Mouse (Mus musculus) hindbrain, embryonic 16.5 days (tissue): ENCODE measurements around the gene Rab3a. TPM values are rescaled to one million over a fixed set of nuclear protein-coding genes. Genes with fewer than 3 reads are reported as not detected.

ENCODE experiments used
- ATAC-seq: fragments of 200-750 bp; cut with Nextera tagmentation; 2 replicates; pipeline ENCODE4 v1.8.0; 2017; ENCODE audit warnings: moderate TSS enrichment, moderate library complexity
- H3K27ac ChIP-seq: fragments of 300-500 bp; sonication (generic); 2 replicates; pipeline ENCODE4 v1.5.1; 2014; ENCODE audit warnings: low read depth, mild to moderate bottlenecking, control low read depth, low read length, moderate library complexity
- H3K27me3 ChIP-seq: fragments of 300-500 bp; sonication (generic); replicated peaks from 2 replicates; pipeline ENCODE4 v1.6.1; 2014; ENCODE audit warnings: low read length; ENCODE audit not compliant: control insufficient read depth, insufficient read depth
- H3K36me3 ChIP-seq: fragments of 300-500 bp; sonication (generic); 2 replicates; pipeline ENCODE4 v1.6.1; 2014; ENCODE audit warnings: mild to moderate bottlenecking, low read length, moderate library complexity, mixed read lengths; ENCODE audit not compliant: control insufficient read depth, insufficient read depth
- H3K4me1 ChIP-seq: fragments of 300-500 bp; sonication (generic); 2 replicates; pipeline ENCODE4 v1.6.1; 2014; ENCODE audit warnings: low read depth, low read length; ENCODE audit not compliant: control insufficient read depth, insufficient read depth
- H3K4me2 ChIP-seq: fragments of 300-500 bp; sonication (generic); 2 replicates; pipeline ENCODE4 v1.6.1; 2014; ENCODE audit warnings: mild to moderate bottlenecking, low read length, control low read depth, moderate library complexity
- H3K4me3 ChIP-seq: fragments of 300-500 bp; sonication (generic); 2 replicates; pipeline ENCODE4 v1.5.1; 2014; ENCODE audit warnings: mild to moderate bottlenecking, low read length, control low read depth, moderate library complexity
- H3K9ac ChIP-seq: fragments of 300-500 bp; sonication (generic); 2 replicates; pipeline ENCODE4 v1.6.1; 2014; ENCODE audit warnings: low read depth, mild to moderate bottlenecking, control low read depth, low read length, moderate library complexity
- H3K9me3 ChIP-seq: fragments of 300-500 bp; sonication (generic); 2 replicates; pipeline ENCODE4 v1.6.1; 2014; ENCODE audit warnings: mild to moderate bottlenecking, low read length, moderate library complexity; ENCODE audit not compliant: control insufficient read depth
- WGBS: fragments of 180-500 bp; shearing (Covaris S2); extraction: QIAGEN DNeasy Blood & Tissue Kit; methylation state at CpG from one replicate; pipeline ENCODE4 v1.1.7; 2014; 5-methylcytosine and 5-hydroxymethylcytosine counted together
- polyA plus RNA-seq: library from polyadenylated mRNA; unstranded; fragments of >200 nt; fragmentation: Nextera tagmentation; extraction: Ambion mirVana; gene quantifications from 2 replicates; pipeline ENCODE4 v1.2.1, GENCODE M21; 2015

Gene Rab3a
- polyA plus RNA-seq, 1 experiment from 2014 or later: 635 TPM

DNA sequence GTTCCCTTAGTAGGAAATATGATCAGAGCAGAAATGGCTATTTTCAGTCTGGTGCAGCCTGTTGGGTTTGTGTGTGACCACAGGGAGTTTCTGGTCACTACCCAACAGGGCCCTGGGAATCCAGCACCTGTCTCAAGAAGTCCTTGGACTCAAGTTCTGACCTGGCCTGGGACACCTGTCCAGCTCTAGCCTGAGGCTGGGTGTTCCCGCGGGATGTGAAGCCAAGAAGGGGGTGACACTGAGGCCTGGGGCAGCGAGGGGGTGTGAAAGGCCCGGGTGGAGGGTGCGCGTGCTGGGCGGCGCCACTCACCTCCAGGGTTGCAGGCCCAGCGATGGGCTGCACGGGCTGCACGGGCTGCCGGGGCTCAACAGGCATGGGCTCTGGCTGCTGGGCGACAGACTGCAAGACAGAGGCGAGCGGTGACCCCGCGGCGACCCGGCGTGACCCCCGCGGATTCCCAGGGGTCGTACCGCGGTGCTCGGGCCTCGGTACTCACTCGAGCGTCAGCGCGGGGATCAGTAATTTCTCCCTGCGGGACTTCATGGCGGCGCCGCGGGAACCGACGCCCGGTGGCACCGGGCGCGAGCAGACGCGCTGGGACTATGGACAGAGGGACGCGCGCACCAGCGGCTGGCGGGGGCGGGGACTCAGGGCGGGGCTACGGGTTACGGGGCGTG, 42.1 kb downstream of the Rab3a start:
- no peaks in the 10 kb centered on the region for H3K36me3 ChIP-seq
- peak overlapping the region; percentile 63 for H3K4me3 ChIP-seq
- H3K9ac ChIP-seq: peak overlapping the region; percentile 84
- 0 out of 2 replicates have a peak, but pooled peaks have one; percentile 1 for ATAC-seq
- peaks cover 24% of the 10 kb centered on the region for H3K4me1 ChIP-seq
- 2% methylated on average over 47 of the region's 54 CpGs for WGBS
- H3K27ac ChIP-seq: peak overlapping the region; percentile 70
- peaks cover 10% of the 10 kb centered on the region for H3K27me3 ChIP-seq
- H3K9me3 ChIP-seq: no peaks in the 10 kb centered on the region
- peak overlapping the region; percentile 77 for H3K4me2 ChIP-seq

DNA sequence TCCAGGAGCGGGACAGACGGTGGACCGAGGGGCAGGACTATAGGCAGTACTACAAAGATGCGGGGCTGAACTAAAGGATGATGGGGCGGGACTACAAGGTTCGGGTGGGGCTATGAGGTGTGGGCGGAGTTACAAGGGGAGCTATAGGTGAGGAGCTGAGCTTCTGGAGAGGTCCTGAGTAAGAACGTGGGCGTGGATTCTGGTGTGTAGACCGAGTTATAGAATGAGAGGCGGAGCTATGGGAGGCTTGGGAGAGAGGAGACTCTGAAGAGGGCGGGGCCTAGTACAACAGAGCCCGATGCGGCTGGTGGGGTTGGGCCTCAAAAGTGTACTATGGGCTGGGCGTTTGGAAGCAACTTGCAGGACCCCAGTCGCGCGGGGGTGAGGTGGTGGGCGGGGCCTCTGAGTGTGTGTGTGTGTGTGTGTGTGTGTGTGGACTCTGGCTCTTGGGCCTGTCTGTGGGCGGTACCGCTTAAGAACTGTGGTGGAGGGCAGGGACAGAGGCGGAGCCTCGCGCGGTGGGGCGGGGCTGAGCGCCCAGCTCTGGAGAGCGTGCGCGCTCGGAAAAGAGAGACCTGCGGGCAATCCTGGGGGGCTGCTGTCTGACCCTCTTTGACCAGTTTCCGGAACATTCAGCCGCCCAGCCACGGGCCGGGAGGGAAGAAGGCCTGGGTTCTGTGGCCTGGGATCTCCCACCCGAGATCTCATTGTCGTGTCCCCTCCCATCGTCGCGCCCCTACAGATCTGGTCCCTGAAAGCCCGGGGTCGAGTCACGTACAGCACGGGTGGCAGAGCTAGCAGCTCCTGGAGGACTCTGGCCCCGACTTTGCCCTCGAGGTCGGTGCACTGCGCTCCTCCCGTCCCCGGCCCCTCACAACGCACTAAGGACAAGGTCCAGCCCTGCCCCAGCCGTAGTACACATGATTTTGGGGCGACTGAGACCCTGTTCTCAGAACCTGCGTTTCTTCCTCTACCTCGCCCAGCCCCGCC, 42.9 kb downstream of the Rab3a start:
- H3K9ac ChIP-seq: peak overlapping the region; percentile 84
- H3K4me3 ChIP-seq: peak overlapping the region; percentile 63
- peak overlapping the region; percentile 70 for H3K27ac ChIP-seq
- peak; percentile 88 for ATAC-seq
- peak overlapping the region; percentile 77 for H3K4me2 ChIP-seq
- H3K4me1 ChIP-seq: peaks cover 23% of the 10 kb centered on the region
- H3K27me3 ChIP-seq: peaks cover 13% of the 10 kb centered on the region
- H3K9me3 ChIP-seq: no peaks in the 10 kb centered on the region
- no peaks in the 10 kb centered on the region for H3K36me3 ChIP-seq
- under 1% methylated on average over 56 of the region's 57 CpGs for WGBS

DNA sequence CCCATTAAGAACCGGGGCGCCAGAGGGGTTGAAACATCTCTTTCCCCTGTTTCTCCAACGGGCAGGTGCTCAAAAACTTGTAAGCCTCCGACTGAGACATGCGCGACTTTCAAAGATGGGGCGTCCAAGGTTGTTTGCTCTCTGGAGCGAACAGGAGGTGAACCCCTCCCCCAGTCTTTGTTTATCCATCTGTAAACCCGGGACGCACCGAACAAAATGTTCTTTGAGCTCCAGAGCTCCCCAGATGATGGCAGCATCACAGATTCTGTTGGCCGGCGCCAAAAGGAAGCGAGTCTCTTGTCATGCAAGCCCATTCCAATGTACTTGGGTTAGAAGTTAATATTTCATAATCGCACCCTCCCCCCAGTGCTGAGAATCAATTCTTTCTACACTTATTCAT, 43.8 kb downstream of the Rab3a start:
- no peak overlapping the region for H3K27ac ChIP-seq
- no peak for ATAC-seq
- H3K9ac ChIP-seq: peak overlapping the region; percentile 84; the same call in 1 of the 2 replicates
- peak overlapping the region; percentile 63 for H3K4me3 ChIP-seq
- 10% methylated on average over 15 of the region's 15 CpGs for WGBS
- no peaks in the 10 kb centered on the region for H3K9me3 ChIP-seq
- H3K27me3 ChIP-seq: peaks cover 18% of the 10 kb centered on the region
- H3K4me2 ChIP-seq: peak overlapping the region; percentile 77
- H3K4me1 ChIP-seq: peaks cover 15% of the 10 kb centered on the region
- no peaks in the 10 kb centered on the region for H3K36me3 ChIP-seq

DNA sequence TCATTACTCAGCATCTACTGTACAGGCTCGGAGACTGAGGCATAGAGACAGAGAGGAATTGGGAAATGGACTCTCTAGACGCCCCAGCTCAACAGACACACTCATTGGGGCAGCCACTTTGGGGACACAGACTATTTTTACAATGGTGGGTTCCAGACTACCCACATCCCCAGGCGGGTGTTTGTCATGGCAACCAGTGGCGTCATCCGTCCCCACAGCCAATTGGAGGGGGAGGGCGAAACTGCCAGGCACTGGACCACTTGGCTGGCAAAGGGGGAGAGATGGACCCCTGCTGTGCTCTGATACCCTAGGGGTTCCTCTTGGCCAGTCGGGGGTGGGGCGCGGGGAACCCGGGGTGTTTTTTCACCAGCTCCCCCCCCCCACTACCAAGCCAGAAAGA, 46.2 kb downstream of the Rab3a start:
- H3K4me2 ChIP-seq: no peak overlapping the region
- ATAC-seq: no peak
- H3K4me1 ChIP-seq: peaks cover 26% of the 10 kb centered on the region
- no peak overlapping the region for H3K27ac ChIP-seq
- 43% methylated on average over 10 of the region's 10 CpGs for WGBS
- no peak overlapping the region; the same call in 1 of the 2 replicates for H3K9ac ChIP-seq
- H3K9me3 ChIP-seq: no peaks in the 10 kb centered on the region; the same call in 1 of the 2 replicates
- H3K36me3 ChIP-seq: no peaks in the 10 kb centered on the region
- H3K4me3 ChIP-seq: no peak overlapping the region
- peaks cover 32% of the 10 kb centered on the region for H3K27me3 ChIP-seq

DNA sequence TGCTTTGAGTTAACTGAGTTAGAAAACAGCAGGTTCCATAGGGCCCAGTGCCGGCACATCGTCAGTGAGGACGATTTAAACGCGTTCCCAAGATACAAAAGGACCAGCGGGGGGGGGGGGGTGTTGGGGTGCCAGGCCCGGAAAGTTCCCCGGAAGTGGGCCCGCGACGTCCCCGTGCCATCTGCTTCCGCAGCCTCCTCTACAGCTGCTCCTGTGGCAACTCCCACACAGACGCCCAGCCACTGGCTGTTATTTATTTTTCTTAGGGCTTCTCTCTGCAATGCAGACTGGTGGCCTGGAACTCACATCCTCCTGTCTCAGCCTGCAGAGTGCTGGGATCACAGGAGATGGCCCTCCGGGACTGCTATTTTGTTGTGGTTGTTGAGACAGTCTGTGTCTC, 46.7 kb downstream of the Rab3a start:
- H3K36me3 ChIP-seq: no peaks in the 10 kb centered on the region
- H3K4me2 ChIP-seq: no peak overlapping the region
- no peak overlapping the region for H3K4me3 ChIP-seq
- WGBS: 29% methylated on average over 13 of the region's 15 CpGs
- H3K27me3 ChIP-seq: peaks cover 34% of the 10 kb centered on the region
- H3K9me3 ChIP-seq: no peaks in the 10 kb centered on the region; the same call in 1 of the 2 replicates
- H3K4me1 ChIP-seq: peaks cover 25% of the 10 kb centered on the region
- H3K9ac ChIP-seq: no peak overlapping the region
- ATAC-seq: no peak
- no peak overlapping the region for H3K27ac ChIP-seq

DNA sequence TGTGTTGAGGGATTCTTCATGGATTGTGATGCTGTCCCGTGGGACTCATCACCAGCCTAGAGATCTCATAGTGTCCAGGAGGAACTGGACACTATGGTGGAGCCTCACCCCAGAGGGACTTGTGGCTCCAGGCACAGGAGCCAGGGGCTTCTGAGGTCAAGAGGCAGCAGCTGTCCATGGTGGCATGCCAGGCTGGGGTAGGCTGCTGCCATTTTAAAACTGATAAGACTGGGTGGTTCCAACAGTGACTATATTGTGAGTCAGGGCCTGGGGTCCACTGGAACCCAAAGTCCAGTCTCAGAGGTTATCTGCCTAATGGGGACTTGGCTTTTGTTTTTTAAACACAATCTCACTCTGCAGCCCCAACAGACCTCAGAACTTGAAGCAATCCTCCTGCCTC, 47.4 kb downstream of the Rab3a start:
- Histone ChIP-seq H3K36me3 (no peaks in the 10 kb centered on the region), H3K4me1 (peaks cover 20% of the 10 kb centered on the region), H3K9me3 (no peaks in the 10 kb centered on the region; the same call in 1 of the 2 replicates), H3K27me3 (peaks cover 34% of the 10 kb centered on the region), H3K9ac (no peak overlapping the region), H3K4me3 (no peak overlapping the region), H3K4me2 (no peak overlapping the region), H3K27ac (no peak overlapping the region)
- ATAC-seq: no peak
- WGBS: 85% methylated on average over 1 of the region's 1 CpGs

DNA sequence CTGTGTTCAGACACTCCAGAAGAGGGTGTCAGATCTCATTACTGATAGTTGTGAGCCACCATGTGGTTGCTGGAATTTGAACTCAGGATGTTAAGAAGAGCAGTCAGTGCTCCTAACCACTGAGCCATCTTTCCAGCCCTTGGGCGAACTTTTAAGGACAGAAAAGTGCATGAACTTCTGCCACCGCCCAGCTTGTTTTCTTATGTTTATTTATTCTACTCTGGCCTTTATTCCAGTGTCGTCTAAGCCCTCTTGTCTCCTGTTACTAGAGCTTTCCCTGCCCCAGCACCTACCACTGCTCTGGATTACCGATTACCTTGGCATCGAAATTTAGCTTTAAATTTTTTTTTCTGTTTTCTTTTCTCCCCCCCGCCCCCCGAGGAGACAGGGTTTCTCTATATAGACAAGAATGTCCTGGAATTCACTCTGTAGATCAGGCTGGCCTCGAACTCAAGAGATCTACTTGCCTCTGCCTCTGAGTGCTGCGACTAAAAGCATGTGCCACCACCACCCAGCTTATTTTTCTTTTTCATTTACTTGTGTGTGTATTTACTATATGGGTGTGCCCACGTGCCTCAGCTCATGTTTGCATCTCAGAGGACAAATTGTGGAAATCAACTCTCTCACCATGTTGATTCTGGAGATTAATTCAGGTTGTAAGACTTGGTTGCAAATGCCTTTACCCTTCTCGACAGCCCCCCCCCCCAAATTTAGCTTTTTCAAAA, 48.5 kb downstream of the Rab3a start:
- Histone ChIP-seq H3K27ac (no peak overlapping the region), H3K9ac (no peak overlapping the region), H3K4me1 (peaks cover 18% of the 10 kb centered on the region), H3K36me3 (no peaks in the 10 kb centered on the region), H3K27me3 (peaks cover 34% of the 10 kb centered on the region), H3K4me3 (no peak overlapping the region), H3K4me2 (no peak overlapping the region), H3K9me3 (no peaks in the 10 kb centered on the region; the same call in 1 of the 2 replicates)
- no peak for ATAC-seq
- 74% methylated on average over 11 of the region's 11 CpGs for WGBS

DNA sequence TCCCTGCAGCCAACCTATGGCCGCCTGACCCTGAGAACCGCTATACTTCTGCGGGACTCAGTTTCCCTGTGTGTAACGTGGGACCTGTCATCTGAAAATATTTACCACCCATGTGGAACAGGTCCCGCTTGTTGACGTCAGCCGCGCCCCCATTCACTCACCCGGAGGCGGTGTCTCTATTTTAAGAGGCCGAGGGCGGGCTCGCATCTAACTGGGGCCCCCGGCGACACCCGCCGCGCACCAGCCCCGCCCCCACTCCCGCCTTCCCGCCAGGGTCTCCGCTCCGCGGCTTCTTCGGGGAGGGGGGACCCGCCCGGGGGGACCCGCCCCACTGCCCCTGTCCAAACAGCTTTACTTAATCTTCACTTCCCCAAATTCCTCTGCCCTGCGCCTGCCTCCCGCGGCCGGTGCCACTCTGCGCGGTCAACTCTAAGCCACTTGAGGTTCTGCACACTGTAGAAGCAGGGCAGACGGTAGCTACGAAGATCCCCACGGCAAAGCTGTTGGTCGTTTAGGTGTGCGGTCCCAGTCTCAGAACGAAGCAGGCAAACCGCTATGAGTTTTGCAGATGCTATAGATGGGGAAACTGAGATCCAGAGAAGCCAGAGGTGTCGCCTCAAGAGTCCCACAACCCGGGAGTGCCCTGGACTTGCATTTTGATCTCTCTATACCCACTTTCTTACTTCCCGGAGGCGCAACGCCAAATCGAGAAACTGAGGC, 49.4 kb downstream of the Rab3a start:
- WGBS: 2% methylated on average over 46 of the region's 47 CpGs
- peak overlapping the region; percentile 42 for H3K9ac ChIP-seq
- no peaks in the 10 kb centered on the region; the same call in 1 of the 2 replicates for H3K9me3 ChIP-seq
- ATAC-seq: no peak
- peaks cover 12% of the 10 kb centered on the region for H3K4me1 ChIP-seq
- H3K27ac ChIP-seq: no peak overlapping the region
- H3K27me3 ChIP-seq: peaks cover 34% of the 10 kb centered on the region
- H3K4me2 ChIP-seq: peak overlapping the region; percentile 87
- peak overlapping the region; percentile 57 for H3K4me3 ChIP-seq
- no peaks in the 10 kb centered on the region for H3K36me3 ChIP-seq
